Mouse (Mus musculus): ENCODE results near the gene Apoc3. TPM values are rescaled to one million over a fixed set of nuclear protein-coding genes. Genes with fewer than 3 reads are reported as not detected.

The Apoc3 gene
- polyA plus RNA-seq, 1 experiment from 2014 or later = not detected

DNA sequence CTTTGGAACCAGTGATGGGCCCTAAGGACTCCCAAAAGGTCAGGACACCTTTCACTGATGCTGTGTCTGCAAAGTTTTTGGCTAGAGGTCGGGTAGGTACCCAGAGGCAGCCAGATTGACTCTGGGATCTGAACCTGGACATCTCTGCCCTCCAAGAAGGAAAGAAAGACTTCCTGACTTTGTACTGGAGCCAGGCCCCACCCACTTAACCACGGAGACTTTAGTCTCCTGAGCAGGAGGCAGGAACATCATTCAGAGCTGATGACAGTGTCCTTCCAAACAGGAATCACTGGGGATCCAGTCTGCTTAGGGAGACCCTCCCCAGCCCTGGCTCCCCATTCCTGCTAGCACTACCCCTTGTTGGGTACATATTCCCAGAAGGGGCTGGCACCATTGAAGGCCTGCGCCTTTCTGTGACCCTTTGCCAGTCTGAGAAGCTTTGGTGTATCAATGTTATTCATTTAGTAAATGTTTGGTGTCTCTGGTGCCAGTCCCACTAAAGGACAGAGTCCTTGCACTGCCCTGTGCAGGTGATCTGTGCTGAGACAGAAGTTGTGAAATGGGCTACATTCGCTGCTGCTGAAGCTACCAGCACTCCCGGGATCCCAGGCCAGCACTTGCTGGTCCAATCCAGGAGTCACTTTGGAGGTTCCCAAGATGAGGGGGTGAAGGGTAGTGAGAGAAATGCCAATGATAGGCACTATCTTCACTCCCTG lies 10.3 kb downstream of the Apoc3 start:
- H3K36me3 ChIP-seq (ENCODE audit: control insufficient read depth, insufficient read depth, low read length) = peaks cover 11% of the 10 kb centered on the region
- H3K27ac ChIP-seq (ENCODE audit: low read depth, low read length) = no peak overlapping the region
- peaks cover 2% of the 10 kb centered on the region; the same call in 1 of the 2 replicates for H3K27me3 ChIP-seq (ENCODE audit: control insufficient read depth, insufficient read depth, low read length)
- WGBS = 65% methylated on average over 5 of the region's 5 CpGs
- no peaks in the 10 kb centered on the region for H3K9me3 ChIP-seq (ENCODE audit: control insufficient read depth, low read length)
- no peak for ATAC-seq (ENCODE audit: insufficient read depth, low FRiP score, low TSS enrichment)
- H3K4me1 ChIP-seq (ENCODE audit: control insufficient read depth, insufficient read depth, low read length) = no peaks in the 10 kb centered on the region
- no peak overlapping the region for H3K9ac ChIP-seq (ENCODE audit: low read length)
- H3K4me2 ChIP-seq (ENCODE audit: low read depth) = no peak overlapping the region
- DNase-seq (ENCODE audit: low spot score) = no peak
- no peak overlapping the region for H3K4me3 ChIP-seq (ENCODE audit: low read depth, low read length)

GRCm38 (mm10) chr9:46224101-46224500 lies 11.3 kb downstream of the Apoc3 start:
- Histone ChIP-seq H3K36me3 (ENCODE audit: control insufficient read depth, insufficient read depth, low read length) (peaks cover 12% of the 10 kb centered on the region), H3K27ac (ENCODE audit: low read depth, low read length) (no peak overlapping the region), H3K4me1 (ENCODE audit: control insufficient read depth, insufficient read depth, low read length) (no peaks in the 10 kb centered on the region), H3K9me3 (ENCODE audit: control insufficient read depth, low read length) (no peaks in the 10 kb centered on the region), H3K9ac (ENCODE audit: low read length) (no peak overlapping the region), H3K4me3 (ENCODE audit: low read depth, low read length) (no peak overlapping the region), H3K27me3 (ENCODE audit: control insufficient read depth, insufficient read depth, low read length) (peaks cover under 1% of the 10 kb centered on the region; the same call in 1 of the 2 replicates), H3K4me2 (ENCODE audit: low read depth) (no peak overlapping the region)
- 84% methylated on average over 3 of the region's 3 CpGs for WGBS
- DNase-seq (ENCODE audit: low spot score) (no peak), ATAC-seq (ENCODE audit: insufficient read depth, low FRiP score, low TSS enrichment) (no peak)

DNA sequence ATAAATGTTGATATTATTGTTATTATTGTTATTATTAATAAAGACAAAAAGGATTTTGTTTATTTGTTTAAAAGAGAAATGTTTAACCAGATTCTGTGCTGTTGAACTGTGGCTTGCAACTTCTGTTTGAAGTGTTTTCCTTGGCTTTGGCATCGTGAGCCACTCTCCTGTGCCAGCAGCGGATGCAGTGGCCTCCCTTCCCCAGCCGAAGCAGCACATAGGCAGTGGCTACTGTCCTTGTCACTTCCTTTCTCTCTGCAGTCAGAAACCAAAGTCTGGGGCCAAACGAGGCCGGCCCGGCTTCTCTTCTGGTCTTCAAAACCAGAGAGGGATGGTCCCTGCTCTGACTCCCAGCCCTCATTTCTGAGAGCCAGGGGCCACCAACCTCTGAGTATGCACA lies 12.3 kb downstream of the Apoc3 start:
- DNase-seq (ENCODE audit: low spot score) (no peak), ATAC-seq (ENCODE audit: insufficient read depth, low FRiP score, low TSS enrichment) (no peak)
- no peak overlapping the region for H3K27ac ChIP-seq (ENCODE audit: low read depth, low read length)
- H3K9ac ChIP-seq (ENCODE audit: low read length) = no peak overlapping the region
- WGBS = 89% methylated on average over 6 of the region's 6 CpGs
- H3K36me3 ChIP-seq (ENCODE audit: control insufficient read depth, insufficient read depth, low read length) = peaks cover 12% of the 10 kb centered on the region
- no peaks in the 10 kb centered on the region for H3K27me3 ChIP-seq (ENCODE audit: control insufficient read depth, insufficient read depth, low read length)
- H3K9me3 ChIP-seq (ENCODE audit: control insufficient read depth, low read length) = no peaks in the 10 kb centered on the region
- H3K4me3 ChIP-seq (ENCODE audit: low read depth, low read length) = no peak overlapping the region
- no peaks in the 10 kb centered on the region for H3K4me1 ChIP-seq (ENCODE audit: control insufficient read depth, insufficient read depth, low read length)
- no peak overlapping the region for H3K4me2 ChIP-seq (ENCODE audit: low read depth)

DNA sequence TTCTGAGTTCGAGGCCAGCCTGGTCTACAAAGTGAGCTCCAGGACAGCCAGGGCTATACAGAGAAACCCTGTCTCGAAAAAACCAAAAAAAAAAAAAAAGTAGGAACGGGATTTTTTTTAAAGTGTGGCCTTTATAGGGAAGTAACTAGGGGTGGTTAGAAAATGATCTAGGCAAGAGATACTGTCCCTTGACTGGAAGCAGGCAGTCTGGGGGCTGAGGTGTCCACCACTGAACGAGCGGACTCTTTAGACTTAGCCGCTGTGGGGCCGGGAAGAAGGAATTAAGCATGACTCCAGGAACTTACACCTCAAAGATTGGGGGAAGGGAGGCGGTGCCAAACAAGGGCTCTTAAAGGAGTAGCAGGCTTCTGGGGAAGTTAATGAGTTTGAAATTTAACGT lies 17.3 kb downstream of the Apoc3 start:
- Histone ChIP-seq H3K9me3 (ENCODE audit: control insufficient read depth, low read length) (no peaks in the 10 kb centered on the region), H3K4me1 (ENCODE audit: control insufficient read depth, insufficient read depth, low read length) (no peaks in the 10 kb centered on the region), H3K4me3 (ENCODE audit: low read depth, low read length) (no peak overlapping the region), H3K27me3 (ENCODE audit: control insufficient read depth, insufficient read depth, low read length) (no peaks in the 10 kb centered on the region), H3K9ac (ENCODE audit: low read length) (no peak overlapping the region), H3K4me2 (ENCODE audit: low read depth) (no peak overlapping the region), H3K27ac (ENCODE audit: low read depth, low read length) (no peak overlapping the region), H3K36me3 (ENCODE audit: control insufficient read depth, insufficient read depth, low read length) (peaks cover 11% of the 10 kb centered on the region)
- WGBS = 85% methylated on average over 9 of the region's 9 CpGs
- no peak for ATAC-seq (ENCODE audit: insufficient read depth, low FRiP score, low TSS enrichment)
- DNase-seq (ENCODE audit: low spot score) = no peak

- Histone ChIP-seq H3K27me3 (ENCODE audit: control insufficient read depth, insufficient read depth, low read length) (no peaks in the 10 kb centered on the region), H3K9ac (ENCODE audit: low read length) (no peak overlapping the region), H3K9me3 (ENCODE audit: control insufficient read depth, low read length) (no peaks in the 10 kb centered on the region), H3K4me2 (ENCODE audit: low read depth) (no peak overlapping the region), H3K4me3 (ENCODE audit: low read depth, low read length) (no peak overlapping the region), H3K36me3 (ENCODE audit: control insufficient read depth, insufficient read depth, low read length) (peaks cover 15% of the 10 kb centered on the region), H3K27ac (ENCODE audit: low read depth, low read length) (no peak overlapping the region), H3K4me1 (ENCODE audit: control insufficient read depth, insufficient read depth, low read length) (no peaks in the 10 kb centered on the region)
- no peak for DNase-seq (ENCODE audit: low spot score)
- no peak for ATAC-seq (ENCODE audit: insufficient read depth, low FRiP score, low TSS enrichment)
- 96% methylated on average over 13 of the region's 13 CpGs for WGBS
Observed at GRCm38 (mm10) chr9:46216744-46217470, 18.5 kb downstream of the Apoc3 start.

- Histone ChIP-seq H3K27ac (ENCODE audit: low read depth, low read length) (no peak overlapping the region), H3K4me1 (ENCODE audit: control insufficient read depth, insufficient read depth, low read length) (no peaks in the 10 kb centered on the region), H3K4me3 (ENCODE audit: low read depth, low read length) (no peak overlapping the region), H3K9me3 (ENCODE audit: control insufficient read depth, low read length) (no peaks in the 10 kb centered on the region), H3K4me2 (ENCODE audit: low read depth) (no peak overlapping the region), H3K36me3 (ENCODE audit: control insufficient read depth, insufficient read depth, low read length) (peaks cover 11% of the 10 kb centered on the region), H3K9ac (ENCODE audit: low read length) (no peak overlapping the region), H3K27me3 (ENCODE audit: control insufficient read depth, insufficient read depth, low read length) (no peaks in the 10 kb centered on the region)
- 86% methylated on average over 11 of the region's 11 CpGs for WGBS
- ATAC-seq (ENCODE audit: insufficient read depth, low FRiP score, low TSS enrichment) = no peak
- no peak for DNase-seq (ENCODE audit: low spot score)
Observed at GRCm38 (mm10) chr9:46215338-46216322, 19.8 kb downstream of the Apoc3 start.

GRCm38 (mm10) chr9:46214946-46215337 lies 20.5 kb downstream of the Apoc3 start:
- no peak overlapping the region for H3K27ac ChIP-seq (ENCODE audit: low read depth, low read length)
- no peaks in the 10 kb centered on the region for H3K9me3 ChIP-seq (ENCODE audit: control insufficient read depth, low read length)
- H3K36me3 ChIP-seq (ENCODE audit: control insufficient read depth, insufficient read depth, low read length) = peaks cover 8% of the 10 kb centered on the region
- ATAC-seq (ENCODE audit: insufficient read depth, low FRiP score, low TSS enrichment) (no peak), DNase-seq (ENCODE audit: low spot score) (no peak)
- no peaks in the 10 kb centered on the region for H3K4me1 ChIP-seq (ENCODE audit: control insufficient read depth, insufficient read depth, low read length)
- H3K27me3 ChIP-seq (ENCODE audit: control insufficient read depth, insufficient read depth, low read length) = no peaks in the 10 kb centered on the region
- WGBS = 95% methylated on average over 10 of the region's 10 CpGs
- H3K4me2 ChIP-seq (ENCODE audit: low read depth) = no peak overlapping the region
- no peak overlapping the region for H3K9ac ChIP-seq (ENCODE audit: low read length)
- H3K4me3 ChIP-seq (ENCODE audit: low read depth, low read length) = no peak overlapping the region

DNA sequence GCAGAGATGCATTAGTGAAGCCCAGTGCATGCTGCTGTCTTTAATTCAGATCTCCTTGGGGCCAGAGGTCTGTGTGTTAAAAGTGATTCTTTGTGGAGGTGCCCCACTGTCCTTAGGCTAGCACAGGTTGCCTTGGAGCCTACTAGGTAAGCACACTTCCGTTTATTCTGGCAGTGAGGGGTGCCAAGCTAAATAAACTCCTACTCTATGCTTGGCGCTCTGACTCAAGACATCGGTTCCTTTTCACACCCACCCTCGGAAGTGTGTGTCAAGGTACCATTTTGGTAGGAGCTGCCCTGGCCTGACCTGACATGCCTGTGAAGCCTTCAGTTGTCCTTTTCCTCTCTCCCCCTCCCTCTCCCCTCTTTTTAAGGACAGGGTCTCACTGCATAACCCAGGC lies 21.2 kb downstream of the Apoc3 start:
- ATAC-seq (ENCODE audit: insufficient read depth, low FRiP score, low TSS enrichment) (no peak), DNase-seq (ENCODE audit: low spot score) (no peak)
- H3K4me1 ChIP-seq (ENCODE audit: control insufficient read depth, insufficient read depth, low read length) = no peaks in the 10 kb centered on the region
- H3K4me2 ChIP-seq (ENCODE audit: low read depth) = no peak overlapping the region
- no peaks in the 10 kb centered on the region for H3K27me3 ChIP-seq (ENCODE audit: control insufficient read depth, insufficient read depth, low read length)
- H3K9ac ChIP-seq (ENCODE audit: low read length) = no peak overlapping the region
- no peak overlapping the region for H3K27ac ChIP-seq (ENCODE audit: low read depth, low read length)
- WGBS = 97% methylated on average over 4 of the region's 4 CpGs
- peaks cover 8% of the 10 kb centered on the region; the same call in 1 of the 2 replicates for H3K36me3 ChIP-seq (ENCODE audit: control insufficient read depth, insufficient read depth, low read length)
- no peaks in the 10 kb centered on the region for H3K9me3 ChIP-seq (ENCODE audit: control insufficient read depth, low read length)
- no peak overlapping the region for H3K4me3 ChIP-seq (ENCODE audit: low read depth, low read length)
